Mouse (Mus musculus): ENCODE measurements at regions not wholly inside any gene's neighbourhood (a gene's known extent, or its start where the extent isn't known, plus 50 kb on each side); places are given as distances from the start of the nearest gene placed in this dataset.

GRCm38 (mm10) chr2:8428145-8428544 is 918.8 kb upstream of the Celf2 start:
- TF ChIP-seq CTCF (conservative IDR thresholded peaks at IDR 0.05; ENCODE audit: low read length) (no peak), NANOG (IDR thresholded peaks at IDR 0.05; ENCODE audit: borderline replicate concordance, low read length) (no peak), POU5F1 (IDR thresholded peaks at IDR 0.05; ENCODE audit: borderline replicate concordance, low read length) (no peak)
